Mouse (Mus musculus): ENCODE results near the gene Casp6.
A peak's percentile ranks its signal among the peaks of the same experiment; 100 is the strongest.

Casp6 gene

DNA sequence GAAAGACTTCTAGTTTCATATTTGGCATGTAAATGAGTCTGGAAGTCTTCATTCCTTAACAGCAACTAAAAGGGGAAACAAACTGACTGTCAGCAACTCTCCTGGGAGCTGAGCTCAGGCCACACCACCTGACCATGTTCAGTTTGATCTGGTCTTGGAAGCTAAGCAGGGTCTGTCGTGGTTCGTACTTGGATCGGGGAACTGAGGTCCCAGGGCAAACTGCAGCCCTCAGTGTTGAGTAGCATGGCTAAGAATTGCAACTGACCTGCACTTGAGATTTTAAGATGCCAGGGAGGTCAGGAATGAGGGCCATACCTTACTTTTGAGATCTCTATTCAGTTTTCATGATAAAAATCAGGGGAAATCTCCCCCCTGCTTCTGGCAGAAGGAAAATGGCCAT, 24.6 kb downstream of the Casp6 start:
- DNase-seq, result no peak

GRCm38 (mm10) chr3:129930213-129930778, 29.1 kb downstream of the Casp6 start:
- DNase-seq, result no peak

- peak; percentile 27 to 31 for DNase-seq
These were observed 31.2 kb downstream of the Casp6 start for GRCm38 (mm10) chr3:129932443-129932842.

DNA sequence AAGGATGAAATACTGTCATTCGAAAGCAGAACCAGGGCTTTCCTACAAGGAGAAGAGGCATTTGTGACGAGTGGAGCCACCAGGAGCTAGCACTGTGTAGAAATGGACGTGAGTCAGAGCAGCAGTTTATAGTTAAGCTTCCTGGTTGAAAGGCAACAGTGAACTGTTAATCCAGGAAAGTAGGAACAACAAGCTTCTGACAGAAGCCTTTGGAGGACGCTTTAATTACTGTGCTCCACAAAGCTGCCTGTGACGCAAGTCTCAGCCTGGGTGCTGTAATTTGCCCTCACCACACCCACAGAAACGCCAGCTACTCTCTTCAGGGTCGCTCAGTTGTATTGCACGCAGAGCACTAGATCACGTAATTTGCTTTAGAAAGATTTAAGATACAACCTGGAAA, 35.3 kb downstream of the Casp6 start:
- DNase-seq, result no peak

GRCm38 (mm10) chr3:129937848-129938247, 36.6 kb downstream of the Casp6 start:
- no peak for DNase-seq

DNA sequence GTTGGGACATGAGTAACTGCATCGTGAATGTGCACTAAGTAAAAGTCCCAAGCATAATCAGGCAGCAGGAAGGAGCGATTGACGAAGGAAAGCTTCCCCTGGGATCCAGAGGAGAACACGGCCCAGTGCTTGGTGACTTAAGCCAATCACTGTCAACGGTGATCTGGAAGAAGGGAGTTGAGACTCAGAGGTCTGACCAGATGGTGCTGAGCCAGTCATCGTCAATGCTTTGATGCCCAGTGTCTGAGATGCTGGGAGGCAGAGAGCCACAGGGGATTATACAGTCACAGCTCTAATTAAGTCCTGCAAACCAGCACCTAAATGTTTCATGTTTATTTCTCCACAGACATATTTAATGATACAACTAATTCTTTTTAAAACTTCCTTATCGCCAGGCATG, 37.8 kb downstream of the Casp6 start:
- DNase-seq, result no peak

DNA sequence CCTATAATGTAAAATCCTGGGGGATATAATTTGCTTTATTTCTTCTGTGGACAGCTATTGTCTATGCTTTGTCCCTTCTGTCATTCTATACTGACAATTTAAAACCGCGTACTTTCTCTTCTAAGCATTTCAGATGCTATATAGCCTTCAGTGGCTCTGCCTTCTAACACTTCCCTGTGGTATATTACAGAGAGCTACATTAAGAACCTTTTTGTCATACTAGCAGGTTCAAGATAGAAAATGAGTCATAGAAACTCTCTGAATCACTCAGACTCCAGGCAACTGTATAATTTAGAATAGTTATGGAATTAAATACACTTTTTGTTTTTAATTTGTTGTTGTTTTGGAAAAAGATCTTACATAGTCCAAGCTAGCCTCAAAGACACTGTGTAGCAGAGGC, 39.6 kb downstream of the Casp6 start:
- no peak for DNase-seq

DNA sequence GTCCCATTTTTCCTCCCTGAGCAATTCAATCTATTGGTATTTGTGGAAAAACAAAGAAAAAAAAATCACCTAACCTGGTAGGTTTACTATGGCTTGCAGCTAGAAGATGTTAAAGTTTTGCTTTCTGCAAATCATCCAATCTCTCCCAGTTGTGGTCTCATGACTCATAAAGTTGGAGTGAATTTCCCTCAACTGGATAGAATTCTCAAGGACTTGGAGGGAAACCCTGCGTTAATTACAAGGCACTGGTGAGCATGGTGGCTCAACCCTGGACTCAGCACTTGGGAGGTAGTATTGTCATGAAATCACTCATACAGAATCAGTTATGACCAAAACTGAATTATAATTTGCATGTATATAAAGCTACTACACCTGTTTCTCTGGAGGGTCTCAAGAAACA, 40.1 kb downstream of the Casp6 start:
- no peak for DNase-seq

GRCm38 (mm10) chr3:129943813-129944212, 42.6 kb downstream of the Casp6 start:
- no peak for DNase-seq

DNA sequence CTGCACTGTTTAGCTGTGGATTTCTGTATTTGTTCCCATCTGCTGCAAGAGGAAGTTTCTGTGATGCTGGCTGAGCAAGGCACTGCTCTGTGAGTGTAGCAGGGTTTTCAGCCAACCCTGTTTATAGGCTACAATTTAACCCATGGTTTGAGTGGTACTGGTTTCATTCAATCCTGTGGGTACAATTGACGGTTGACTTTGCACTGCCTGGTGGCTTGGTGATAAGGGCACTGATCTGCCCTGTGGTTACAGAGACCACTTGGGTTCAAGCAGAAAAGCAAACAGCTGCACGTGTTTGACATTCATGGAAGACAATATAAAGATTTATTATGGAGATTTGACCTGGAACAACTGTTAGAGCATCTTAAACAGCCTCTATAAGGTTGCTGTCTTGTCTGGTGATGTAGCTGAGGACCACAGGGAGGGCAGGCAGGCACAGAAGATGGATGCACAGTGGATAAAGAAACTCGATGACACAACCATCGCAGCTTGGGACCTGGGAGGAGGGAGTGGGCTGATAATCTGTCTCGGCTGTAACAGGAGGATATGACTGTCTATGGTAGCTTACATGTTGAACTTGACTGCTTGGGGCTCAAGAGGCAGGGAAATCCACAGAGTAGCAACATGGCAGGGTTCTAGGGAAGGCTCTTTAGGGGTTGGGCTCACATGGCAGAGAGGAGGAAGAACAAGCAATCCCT, 45.1 kb downstream of the Casp6 start:
- DNase-seq, result no peak

DNA sequence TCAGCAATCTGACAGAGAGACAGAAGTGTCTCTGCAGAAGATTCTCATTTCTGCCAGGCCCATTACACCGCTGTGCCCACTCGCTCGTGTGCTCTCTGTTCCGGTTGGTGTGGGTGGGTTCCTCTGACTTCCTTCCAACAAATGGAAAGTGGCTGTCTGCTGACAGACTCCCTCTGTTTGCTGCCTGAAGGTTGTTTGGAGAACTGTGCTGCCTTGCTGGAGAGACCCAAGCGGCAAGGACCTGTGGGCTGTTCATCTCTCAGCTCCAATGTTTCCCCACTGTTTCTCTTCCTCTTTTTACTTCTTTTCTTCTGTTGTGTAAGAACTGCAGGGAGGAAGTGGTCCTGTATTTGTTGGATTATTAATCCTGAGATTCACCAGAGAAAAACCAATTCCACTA, 47.1 kb downstream of the Casp6 start:
- DNase-seq, result peak in 1 of 2 experiments; percentile 10

GRCm38 (mm10) chr3:129949158-129949773, 48.0 kb downstream of the Casp6 start:
- no peak for DNase-seq

DNA sequence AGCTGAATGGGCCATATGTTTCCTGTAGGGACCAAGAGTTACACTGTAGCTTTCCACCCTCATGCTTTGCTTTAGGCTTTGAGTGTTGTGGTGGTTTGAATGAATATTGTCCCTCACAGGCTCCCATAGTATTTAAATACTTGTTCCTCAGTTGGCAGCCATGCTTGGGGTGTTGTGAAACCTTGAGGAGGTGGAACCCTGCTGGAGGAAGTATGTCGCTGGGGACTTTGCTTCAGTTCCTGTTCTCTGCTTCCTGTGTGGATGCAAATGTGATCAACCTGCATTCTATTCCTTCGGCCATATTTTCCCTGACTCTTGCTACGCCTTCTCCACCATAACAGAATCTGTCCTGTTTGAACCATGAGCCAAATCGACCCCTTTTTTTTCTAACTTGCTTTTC, 52.1 kb downstream of the Casp6 start:
- no peak for DNase-seq

- DNase-seq, result no peak
These were observed 61.3 kb downstream of the Casp6 start for GRCm38 (mm10) chr3:129962533-129962932.
